Mouse (Mus musculus): ENCODE results near the gene Il16.
A peak's percentile ranks its signal among the peaks of the same experiment; 100 is the strongest.

The Il16 gene

GRCm38 (mm10) chr7:83682640-83683274, 62.8 kb downstream of the Il16 start:
- DNase-seq (ENCODE audit: low spot score in 2 of 2), result no peak

- DNase-seq (ENCODE audit: low spot score in 2 of 2), result no peak
These were observed 67.0 kb downstream of the Il16 start for GRCm38 (mm10) chr7:83678506-83678905.

GRCm38 (mm10) chr7:83677296-83677695, 68.2 kb downstream of the Il16 start:
- DNase-seq (ENCODE audit: low spot score in 2 of 2), result no peak

DNA sequence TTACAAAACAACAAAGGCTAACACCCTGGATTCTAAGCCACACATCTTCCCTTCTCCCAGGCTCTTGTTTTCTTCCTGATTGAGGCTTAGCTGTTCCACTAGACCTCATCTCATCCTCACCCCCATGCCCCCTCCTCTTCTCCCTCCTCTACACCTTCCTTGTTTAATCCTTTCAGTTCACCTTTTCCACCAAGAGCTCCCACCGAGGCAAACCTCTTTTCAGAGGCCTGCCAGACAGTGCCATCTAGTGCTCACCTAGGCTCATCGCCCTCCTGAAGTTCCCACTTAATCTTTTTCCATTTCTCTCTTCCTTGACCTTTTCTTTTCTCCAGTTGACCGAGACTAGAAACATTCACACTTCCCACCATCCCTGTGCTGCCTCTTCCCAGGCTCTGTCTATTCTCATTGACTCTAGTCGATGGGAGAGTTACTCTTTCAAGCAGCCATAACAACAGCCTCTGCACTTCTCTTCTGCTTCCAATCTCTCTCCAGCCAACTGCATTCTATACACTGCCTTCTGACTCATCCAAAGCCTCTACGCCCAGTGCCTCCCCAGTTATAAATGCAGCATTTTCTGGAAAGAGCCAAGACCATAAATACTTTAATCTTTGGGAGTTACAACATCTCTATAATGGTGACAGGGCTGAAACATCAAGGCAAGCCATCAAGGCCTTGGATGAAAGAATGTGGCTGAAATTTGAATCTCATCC, 69.8 kb downstream of the Il16 start:
- peak; percentile 44 to 54 for DNase-seq (ENCODE audit: low spot score in 2 of 2)

- no peak for DNase-seq (ENCODE audit: low spot score in 2 of 2)
These were observed 74.0 kb downstream of the Il16 start for GRCm38 (mm10) chr7:83671573-83671972.

DNA sequence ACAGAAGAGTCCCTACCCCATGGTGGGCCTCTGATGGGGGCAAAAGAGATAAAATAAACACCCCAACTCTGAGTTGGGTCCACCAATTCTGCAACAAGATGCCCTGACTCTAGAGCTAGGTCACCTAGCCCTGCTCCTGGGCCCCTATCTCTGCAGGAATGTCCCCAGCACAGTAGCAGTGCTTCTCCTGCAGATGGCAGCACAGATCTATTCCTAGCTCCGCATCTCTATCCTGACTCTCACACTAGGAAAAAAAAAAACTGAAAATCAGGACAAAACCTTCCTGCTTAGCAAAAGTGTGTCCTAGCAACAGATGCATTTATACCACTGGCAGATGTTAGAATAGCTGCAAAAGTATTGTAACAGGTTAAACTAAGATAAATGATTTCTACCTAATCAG, 76.8 kb downstream of the Il16 start:
- DNase-seq (ENCODE audit: low spot score in 2 of 2), result peak in 1 of 2 experiments; percentile 34

DNA sequence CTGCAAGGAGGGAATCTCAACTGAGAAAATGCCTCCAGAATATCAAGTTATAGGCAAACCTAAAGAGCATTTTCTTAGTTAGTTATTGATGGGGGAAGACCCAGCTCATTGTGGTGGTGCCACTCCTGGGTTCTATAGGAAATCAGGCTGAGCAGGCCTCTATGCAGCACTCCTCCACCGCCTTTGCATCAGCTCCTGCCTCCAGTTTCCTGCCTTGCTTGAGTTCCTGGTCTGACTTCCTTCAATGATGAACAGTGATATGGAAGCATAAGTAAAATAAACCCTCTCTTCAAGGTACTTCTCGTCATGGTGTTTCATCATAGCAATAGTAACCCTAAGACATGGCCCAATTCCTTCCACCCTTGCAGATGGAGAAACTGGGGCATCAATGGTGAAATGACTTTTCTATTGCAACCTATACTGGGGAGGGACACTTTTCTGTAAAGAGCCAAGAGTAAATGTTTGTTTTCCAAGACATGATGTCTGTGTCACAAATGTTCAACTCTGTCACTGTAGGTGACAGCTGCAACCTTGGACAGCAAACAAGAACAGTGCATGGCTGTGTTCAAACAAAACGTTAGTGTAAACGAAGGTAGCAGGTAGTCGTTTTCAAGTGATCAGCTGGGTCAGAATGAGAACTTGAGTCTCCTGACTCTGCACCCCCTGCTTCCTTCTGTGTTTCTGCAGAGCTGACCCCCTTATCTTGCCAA, 77.4 kb downstream of the Il16 start:
- DNase-seq (ENCODE audit: low spot score in 2 of 2), result no peak

DNA sequence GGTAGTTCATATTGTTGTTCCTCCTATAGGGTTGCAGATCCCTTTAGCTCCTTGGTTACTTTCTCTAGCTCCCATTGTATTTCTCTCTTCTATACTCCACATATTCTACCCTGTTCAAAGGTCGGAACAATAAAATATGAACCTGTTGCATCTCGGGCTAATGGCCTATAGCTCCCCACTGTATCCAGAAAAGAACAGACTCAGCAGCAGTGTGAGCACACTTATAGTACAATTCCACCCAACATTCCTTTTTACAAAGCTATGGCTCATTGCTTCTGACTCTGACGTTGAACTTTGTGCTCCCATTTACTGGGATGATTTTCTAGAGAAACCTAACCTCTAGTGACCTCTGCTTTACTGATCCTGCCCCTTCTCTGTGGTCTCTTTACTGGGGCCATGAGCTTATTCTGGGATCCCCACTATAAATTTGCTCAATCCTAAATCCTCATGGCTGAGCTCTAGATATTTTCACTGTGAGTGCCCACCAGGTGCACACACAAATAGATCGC, 79.4 kb downstream of the Il16 start:
- DNase-seq (ENCODE audit: low spot score in 2 of 2), result no peak

GRCm38 (mm10) chr7:83662711-83663375, 82.7 kb downstream of the Il16 start:
- no peak for DNase-seq (ENCODE audit: low spot score in 2 of 2)

DNA sequence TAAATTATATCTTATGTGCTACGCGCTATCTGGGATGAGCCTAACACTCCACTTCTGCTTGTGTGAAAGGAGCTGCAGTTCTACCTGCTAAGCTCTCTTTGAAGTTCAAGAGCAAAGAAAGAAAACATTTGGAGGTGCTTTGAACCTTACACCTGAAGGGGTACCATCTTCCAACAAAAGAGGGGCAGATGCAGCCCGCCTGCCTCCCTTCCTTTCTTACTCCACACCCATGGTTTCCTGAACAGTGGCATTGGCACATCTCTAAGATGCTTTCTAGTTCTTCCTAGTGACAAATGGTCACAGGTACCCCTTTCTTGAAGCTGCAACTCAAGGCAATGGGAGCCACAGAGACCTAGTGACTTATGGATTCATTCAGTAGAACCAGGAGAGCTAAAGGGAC, 83.8 kb downstream of the Il16 start:
- DNase-seq (ENCODE audit: low spot score in 2 of 2), result no peak

DNA sequence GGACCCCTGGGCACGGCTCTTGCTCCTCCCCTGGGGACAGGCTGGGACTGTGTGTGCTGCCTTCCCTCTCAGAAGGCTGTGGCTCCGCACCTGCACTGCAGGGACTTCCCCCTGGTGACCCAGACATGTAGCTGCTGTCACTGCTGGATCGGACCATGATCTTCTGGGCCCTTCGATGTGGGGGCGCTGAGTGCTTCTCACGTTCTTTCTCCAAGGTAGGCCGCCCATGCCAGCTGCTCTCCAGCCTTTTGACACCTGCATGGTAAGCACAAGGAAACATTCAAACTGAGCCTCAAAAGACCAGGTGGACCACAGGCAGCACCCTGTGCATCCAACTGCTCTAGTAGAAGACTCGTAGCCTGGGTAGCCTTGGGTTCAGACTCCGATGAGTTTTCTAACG, 84.5 kb downstream of the Il16 start:
- DNase-seq (ENCODE audit: low spot score in 2 of 2), result peak; percentile 77 to 81

DNA sequence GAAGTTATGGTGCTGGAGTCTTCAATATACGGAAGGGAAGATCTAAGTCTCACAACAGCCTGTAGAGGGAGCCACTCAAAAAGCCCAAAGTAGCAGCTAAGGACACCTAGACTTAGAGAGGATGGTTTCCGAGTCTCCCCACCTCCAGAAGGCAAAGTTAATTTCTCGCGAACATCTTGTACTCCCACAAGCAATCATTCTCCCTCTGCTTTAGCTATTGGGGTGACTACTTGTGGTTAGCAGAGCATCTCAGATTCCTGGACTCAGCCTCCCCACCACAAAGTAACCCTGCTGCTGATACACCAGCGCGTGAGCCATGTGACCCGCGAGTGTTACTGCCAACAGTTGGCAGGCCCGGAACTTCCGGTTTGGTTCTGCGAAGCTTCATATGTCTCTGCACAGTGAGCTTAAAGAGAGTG, 85.2 kb downstream of the Il16 start:
- DNase-seq (ENCODE audit: low spot score in 2 of 2), result peak; percentile 78 to 79

DNA sequence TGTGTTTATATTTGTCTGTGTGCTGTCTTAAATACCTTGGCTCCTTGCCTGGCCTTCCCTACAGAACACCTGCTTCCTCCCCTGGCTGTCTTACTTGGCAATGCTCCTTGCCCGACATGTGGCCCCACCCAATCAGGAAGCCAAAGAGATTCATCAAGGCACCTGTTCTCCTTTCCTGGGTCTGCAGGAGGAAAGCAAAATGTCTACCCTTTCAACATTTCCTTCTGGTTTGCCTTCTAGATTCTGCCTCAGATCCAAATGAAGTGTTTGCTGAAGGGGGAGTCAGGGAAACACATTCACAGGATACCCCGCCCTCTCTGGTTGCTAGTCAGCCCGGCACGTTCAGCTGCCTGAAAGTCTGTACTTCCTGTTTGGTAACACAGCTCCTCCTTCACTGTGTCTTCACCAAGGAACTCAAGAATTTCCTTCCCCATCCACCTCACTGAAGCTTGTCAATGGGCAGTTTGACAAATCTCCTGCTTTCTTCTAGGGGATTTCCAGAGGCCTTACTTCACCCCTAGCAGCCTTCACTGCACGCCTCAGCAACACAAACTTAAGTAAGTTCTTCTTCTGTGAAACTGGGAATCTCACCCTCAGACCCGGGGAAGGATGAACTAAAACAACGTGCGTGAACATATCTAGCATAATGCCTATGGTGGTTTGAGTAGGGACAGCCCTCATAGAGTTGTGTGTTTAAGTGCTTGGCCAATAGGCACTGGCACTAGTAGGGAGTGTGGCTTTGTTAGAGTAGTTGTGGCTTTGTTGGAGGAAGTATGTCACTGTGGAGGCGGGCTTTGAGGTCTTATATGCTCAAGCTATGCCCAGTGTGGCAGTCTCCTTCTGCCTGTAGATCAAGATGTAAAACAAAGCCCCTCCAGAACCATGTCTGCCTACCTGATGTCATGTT, 86.1 kb downstream of the Il16 start:
- DNase-seq (ENCODE audit: low spot score in 2 of 2), result peak; percentile 85 to 87

DNA sequence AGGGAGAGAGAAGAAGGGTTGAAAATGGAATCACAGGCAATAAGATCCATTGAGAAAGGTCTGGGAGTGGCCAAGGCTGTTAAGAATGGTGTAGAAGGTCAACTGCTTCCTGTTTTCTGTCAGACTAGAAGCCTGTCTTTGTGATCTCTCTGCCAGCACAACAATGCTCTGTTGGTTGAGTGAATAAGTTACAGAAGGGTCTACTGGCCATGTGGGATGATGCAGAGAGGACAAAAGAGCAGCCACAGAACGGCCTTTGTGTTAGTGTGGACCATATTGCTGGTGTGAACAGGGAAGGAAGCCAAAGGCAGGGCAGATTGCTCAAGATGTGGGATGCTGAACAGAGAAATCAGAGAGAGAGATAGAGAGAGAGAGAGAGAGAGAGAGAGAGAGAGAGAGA, 86.8 kb downstream of the Il16 start:
- DNase-seq (ENCODE audit: low spot score in 2 of 2), result no peak

DNA sequence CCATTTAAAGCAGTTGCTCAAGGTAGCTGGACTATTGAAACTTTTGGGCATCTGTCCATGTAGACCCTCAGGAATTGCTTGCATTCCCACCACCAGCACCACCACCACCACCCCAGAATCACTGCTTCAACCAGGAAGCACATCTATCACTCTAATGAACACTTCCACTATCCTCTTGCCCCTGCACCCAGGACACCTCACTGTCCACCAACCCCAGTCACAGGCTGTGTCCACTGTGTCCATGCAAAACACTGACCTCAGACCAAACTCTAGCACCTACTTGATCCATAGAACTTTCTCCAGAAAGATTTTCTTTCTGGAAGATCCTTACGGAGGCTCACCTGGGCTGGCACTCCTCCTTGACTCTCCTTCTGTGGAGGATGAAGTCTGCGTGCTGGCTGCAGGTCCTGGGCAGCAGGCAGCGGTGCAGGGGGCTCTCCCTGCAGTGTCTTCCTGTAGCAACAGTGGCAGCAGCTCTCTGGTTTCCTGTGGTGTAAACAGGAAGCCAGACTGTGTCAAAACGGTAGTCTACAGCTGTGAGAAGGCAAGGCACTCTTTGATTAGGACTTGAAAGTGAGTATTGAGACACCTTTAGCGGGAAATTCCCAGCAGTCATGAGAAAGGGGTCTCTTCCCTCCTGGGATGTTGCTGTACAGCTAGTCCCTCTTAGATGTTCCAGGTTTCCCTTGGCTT, 90.4 kb downstream of the Il16 start:
- peak; percentile 91 for DNase-seq (ENCODE audit: low spot score in 2 of 2)

GRCm38 (mm10) chr7:83654196-83654595, 91.3 kb downstream of the Il16 start:
- DNase-seq (ENCODE audit: low spot score in 2 of 2), result no peak

DNA sequence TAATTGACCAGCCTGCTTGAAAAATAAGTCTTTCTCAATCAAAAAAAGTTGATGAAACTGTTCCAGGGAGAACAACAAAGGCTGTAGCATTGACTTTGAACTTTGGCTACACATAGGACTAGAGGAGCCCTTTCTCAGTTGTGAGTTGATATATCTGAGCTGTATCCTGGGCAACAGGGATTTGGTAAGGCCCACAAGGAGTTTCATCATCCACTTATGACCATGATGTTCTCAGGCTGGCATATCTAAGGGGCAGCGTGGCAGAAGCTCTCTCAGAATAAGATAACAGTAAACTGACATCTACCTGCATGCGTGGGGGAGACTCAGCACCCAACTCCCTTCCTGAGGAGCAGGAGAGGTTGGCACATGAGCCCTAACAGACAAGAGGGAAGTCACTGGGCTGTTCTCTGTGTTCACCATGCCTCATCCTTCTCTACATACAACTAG, 91.9 kb downstream of the Il16 start:
- no peak for DNase-seq (ENCODE audit: low spot score in 2 of 2)

- DNase-seq (ENCODE audit: low spot score in 2 of 2), result no peak
These were observed 93.0 kb downstream of the Il16 start for GRCm38 (mm10) chr7:83652498-83652897.

GRCm38 (mm10) chr7:83650638-83651037, 94.9 kb downstream of the Il16 start:
- peak; percentile 76 to 80 for DNase-seq (ENCODE audit: low spot score in 2 of 2)

- peak; percentile 65 to 75 for DNase-seq (ENCODE audit: low spot score in 2 of 2)
These were observed 96.7 kb downstream of the Il16 start for GRCm38 (mm10) chr7:83648807-83649206.
